Mouse (Mus musculus) erythroid progenitor cell, adult 5-6 weeks (primary cell): ENCODE results near the gene Kdm1b. TPM values are rescaled to one million over a fixed set of nuclear protein-coding genes. Genes with fewer than 3 reads are reported as not detected.

ENCODE experiments used
- ATAC-seq: replicated peaks from 2 replicates; pipeline ENCODE4 v1.8.0; 2016; ENCODE audit warnings: moderate number of reproducible peaks, mild to moderate bottlenecking, moderate TSS enrichment, inconsistent platforms; ENCODE audit not compliant: poor library complexity, low FRiP score, severe bottlenecking
- total RNA-seq, 2 experiments: library from RNA; stranded (forward) in 1 of 2; stranded (reverse) in 1 of 2; fragments of 150-400 nt in 1 of 2; fragments of 186-747, 209-891 nt in 1 of 2; gene quantifications; 2 replicates each; pipeline versions ENCODE4 v1.2.3 to v1.2.4; 2015 to 2017; ENCODE audit warnings: low replicate concordance in 2 of 2

Gene Kdm1b
- total RNA-seq (2015; ENCODE audit: low replicate concordance) (3.4 and 4.3 TPM in 2 replicates), total RNA-seq (2017; ENCODE audit: low replicate concordance) (6.8 and 9.8 TPM in 2 replicates)

- ATAC-seq, result peak; percentile 94
Measured at GRCm38 (mm10) chr13:47043030-47043680, at the start of gene Kdm1b. TSS of gene Kdm1b (plus strand) at chr13:47043499.

- no peak for ATAC-seq
Measured at GRCm38 (mm10) chr13:46997355-46997754, 45.9 kb upstream of the Kdm1b start.

GRCm38 (mm10) chr13:46999498-46999897 lies 43.8 kb upstream of the Kdm1b start:
- ATAC-seq, result no peak

- ATAC-seq, result no peak
Measured at GRCm38 (mm10) chr13:47001590-47001989, 41.7 kb upstream of the Kdm1b start.

DNA sequence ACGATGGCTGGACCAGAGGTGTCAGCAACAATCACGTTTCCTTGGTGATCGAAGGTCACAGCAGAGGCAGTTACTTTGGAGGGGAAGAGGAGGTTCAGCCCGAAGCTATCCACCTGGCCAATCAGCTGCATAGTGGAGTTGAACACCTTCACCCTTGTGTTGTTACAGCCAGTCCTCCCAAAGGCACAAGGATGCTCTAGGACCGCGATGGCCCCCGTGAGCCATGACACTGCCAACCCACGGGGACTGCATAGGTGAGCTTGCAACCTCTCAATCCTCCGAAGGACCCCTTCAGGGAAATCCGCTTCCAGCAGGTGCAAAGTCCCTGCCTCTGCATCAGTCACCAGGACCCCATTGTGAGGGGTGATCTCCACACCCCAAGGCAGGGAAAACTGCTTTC lies 29.6 kb upstream of the Kdm1b start:
- ATAC-seq, result no peak

- peak; percentile 14; the same call in 1 of the 2 replicates for ATAC-seq
Measured at GRCm38 (mm10) chr13:47014334-47015194, 28.7 kb upstream of the Kdm1b start, which contains the start of gene Nhlrc1. TSS of gene Nhlrc1 (minus strand) at chr13:47014850.

GRCm38 (mm10) chr13:47015195-47015501 lies 28.2 kb upstream of the Kdm1b start:
- no peak for ATAC-seq

- ATAC-seq, result no peak
Measured at GRCm38 (mm10) chr13:47017259-47017658, 26.0 kb upstream of the Kdm1b start.

GRCm38 (mm10) chr13:47019774-47020173 lies 23.5 kb upstream of the Kdm1b start:
- no peak for ATAC-seq

DNA sequence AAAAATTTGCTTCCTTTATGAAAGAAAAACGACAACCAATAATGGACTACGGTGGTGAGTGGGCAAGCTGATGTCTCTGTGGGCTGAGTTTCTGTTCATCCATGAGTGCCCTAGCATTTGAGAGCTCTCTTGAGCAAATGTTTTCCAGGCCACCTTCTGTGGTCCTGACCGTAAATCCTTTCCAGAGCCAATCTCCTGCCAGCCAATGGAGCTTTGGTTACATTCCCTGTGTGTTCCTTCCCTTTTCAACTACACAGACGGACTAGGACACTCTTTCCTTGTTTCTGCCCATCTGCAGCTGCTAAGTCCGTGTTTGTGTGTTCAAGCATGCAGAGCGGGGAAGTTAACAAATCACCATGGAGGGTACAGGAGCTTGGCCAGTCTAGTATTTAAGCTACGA lies 22.5 kb upstream of the Kdm1b start:
- no peak for ATAC-seq

GRCm38 (mm10) chr13:47030376-47031107 lies 12.8 kb upstream of the Kdm1b start:
- no peak for ATAC-seq

DNA sequence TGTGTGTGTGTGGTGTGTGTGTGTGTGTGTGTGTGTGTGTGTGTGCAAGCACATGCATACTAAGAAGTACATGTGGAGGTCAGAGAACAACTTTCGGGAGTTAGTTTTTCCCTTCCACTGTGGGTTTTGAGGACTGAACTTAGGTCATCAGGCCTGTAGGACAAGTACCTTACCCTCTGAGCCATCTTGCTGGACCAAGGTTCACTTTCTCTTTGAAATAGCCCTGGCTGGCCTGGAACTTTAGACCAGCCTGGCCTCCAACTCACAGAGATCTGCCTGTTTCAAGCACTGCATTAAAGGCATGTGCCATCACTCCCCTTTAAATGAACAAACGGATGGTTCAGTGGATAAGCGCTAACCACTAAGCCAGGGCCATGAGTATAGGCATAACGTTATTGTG lies 9.7 kb upstream of the Kdm1b start:
- no peak for ATAC-seq

GRCm38 (mm10) chr13:47037946-47038345 lies 5.4 kb upstream of the Kdm1b start:
- no peak for ATAC-seq

DNA sequence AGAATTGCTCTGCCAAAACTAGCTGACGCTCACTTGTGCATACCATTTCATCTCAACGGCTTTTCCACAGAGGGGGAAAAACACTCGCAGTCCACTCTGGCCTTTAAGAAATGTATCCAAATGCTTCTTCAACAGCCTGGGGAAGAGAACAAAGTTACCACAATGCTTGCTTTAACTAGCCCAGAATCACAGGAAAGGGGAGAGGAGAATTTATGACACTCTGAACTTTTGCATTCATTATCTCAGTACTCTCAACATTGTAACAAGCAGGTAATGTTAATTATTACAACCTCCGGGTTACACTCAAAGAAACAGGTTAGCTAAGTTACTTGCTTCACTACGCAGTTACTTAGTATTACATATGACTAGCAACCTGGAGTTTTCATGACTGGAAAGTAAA lies 3.2 kb upstream of the Kdm1b start:
- no peak for ATAC-seq

DNA sequence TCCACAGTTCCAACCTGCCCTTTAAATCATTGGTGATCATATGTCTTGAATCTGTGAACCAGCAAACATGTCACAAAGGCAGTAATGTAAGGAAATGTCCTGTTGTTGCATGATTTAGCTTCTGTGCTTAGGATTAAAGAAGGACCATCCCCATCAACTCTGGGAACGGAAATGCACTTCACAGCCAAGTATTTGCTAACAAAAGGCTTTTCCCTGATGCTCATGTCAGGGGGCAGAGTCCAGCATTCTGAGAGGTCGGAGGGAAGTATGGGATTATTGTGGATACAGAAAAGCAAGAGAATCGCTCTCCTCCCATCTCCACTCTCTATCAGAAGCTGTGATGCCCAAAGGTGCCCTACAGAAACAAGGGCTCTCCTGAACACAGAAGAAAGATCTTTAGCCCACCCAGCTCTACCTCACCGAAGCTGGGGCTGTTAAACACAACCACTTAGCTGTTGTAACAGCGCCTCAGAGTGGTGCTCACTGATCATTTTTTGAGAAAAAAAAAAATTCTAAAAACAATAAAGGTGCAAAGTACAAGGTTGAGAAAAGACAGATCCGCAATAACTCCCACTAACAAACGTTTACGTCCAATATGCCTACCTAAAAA lies 1.2 kb upstream of the Kdm1b start:
- no peak for ATAC-seq

GRCm38 (mm10) chr13:47043833-47044616 lies 726 bp downstream of the Kdm1b start:
- ATAC-seq, result no peak

DNA sequence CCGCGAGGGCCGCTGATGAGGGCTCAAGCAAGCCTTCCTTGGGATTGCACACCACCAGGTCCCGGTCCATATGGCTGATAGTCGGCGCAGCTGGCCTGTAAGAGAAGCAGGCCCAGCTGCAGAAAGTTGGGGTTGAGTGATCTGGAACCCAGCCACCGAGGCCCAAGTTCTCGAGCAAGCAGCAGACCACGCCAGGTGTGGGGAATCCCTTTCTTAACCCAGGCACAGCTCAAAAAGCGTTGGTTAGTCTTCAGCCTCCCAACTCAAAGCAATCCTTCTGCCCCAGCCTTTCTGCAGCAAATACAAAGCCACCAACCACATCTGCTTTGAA lies 1.3 kb downstream of the Kdm1b start, which contains the start of gene Tpmt:
TSS of gene Tpmt (minus strand) at position 121 of the 331 bp plus-strand sequence.
- no peak for ATAC-seq

GRCm38 (mm10) chr13:47047996-47048395 lies 4.7 kb downstream of the Kdm1b start:
- no peak for ATAC-seq

GRCm38 (mm10) chr13:47050009-47050408 lies 6.7 kb downstream of the Kdm1b start:
- no peak for ATAC-seq
